Mouse (Mus musculus): ENCODE measurements around the gene Styxl1. TPM values are rescaled to one million over a fixed set of nuclear protein-coding genes. Genes with fewer than 3 reads are reported as not detected.

Styxl1 gene
- total RNA-seq, 2 experiments from 2014 or later = not detected

DNA sequence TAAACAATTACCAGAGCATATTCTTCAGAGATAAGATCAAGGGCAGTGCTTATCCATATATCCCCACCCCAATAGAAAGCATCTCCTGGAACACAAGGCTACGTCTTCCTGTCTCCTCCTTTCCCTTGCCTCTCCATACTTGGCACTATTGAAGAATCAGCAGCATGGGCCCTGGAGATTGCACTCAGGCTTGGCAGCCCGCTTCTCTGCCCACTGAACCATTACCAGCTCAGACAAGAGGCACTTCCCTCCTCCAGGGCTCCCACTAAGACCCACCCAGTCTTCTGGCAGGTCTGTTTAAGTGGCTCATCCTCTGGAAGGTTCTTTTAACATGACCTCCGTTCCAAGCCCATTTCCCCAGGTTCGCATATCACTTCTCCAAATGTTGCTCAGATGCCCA, 1.6 kb downstream of the Styxl1 start:
- intact Hi-C loops (cut with DNase I) = loop anchor here (5.0 kb wide), 1 partner anchor 379 kb away; no protein-coding TSS in a partner anchor
- no peak for DNase-seq

DNA sequence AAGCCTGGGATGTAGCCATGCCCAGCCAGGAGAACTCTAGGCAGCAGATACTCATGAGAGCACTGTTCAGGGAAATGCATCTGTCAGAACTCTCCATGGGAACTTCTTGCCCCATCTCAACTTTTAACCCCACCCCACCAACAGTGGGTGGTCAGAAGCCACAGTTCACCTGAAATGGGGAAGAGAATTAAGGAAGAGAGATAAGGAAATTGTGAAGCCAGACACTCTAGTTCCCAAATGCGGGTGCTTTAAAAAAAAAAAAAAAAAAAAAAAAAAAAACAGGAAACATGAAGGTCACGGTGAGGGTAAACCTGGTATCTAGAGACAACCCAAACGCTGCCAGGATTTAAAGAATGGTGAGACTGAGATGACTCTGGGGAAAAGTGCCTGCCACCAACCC, 5.7 kb downstream of the Styxl1 start:
- DNase-seq = no peak
- intact Hi-C loops (cut with DNase I) = no loop called here

- DNase-seq = no peak
- intact Hi-C loops (cut with DNase I) = loop anchor here (5.0 kb wide), 1 partner anchor 363 kb away; no protein-coding TSS in a partner anchor
Measured at GRCm38 (mm10) chr5:135764971-135765370, 13.2 kb downstream of the Styxl1 start.

DNA sequence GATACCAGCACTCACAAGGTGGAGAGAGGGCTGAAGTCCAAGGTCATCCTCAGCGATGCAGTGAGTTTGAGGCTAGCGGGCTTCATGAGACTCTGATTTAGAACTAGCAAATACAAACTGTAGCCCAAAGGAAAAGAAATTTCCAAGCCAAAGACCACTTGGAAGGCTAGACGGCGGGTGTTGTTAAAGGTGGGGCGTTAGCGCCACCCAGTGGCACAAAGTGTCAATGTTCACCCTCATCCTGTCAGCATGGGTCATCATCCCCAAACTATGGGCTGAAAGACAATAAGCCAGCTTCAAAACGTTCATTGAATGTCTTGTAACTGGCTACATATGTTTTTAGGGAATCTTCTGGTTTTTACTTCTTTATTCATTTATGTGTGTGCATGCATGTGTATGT, 14.7 kb downstream of the Styxl1 start:
- peak; percentile 78 to 89 for DNase-seq
- intact Hi-C loops (cut with DNase I) = loop anchor here (1.0 to 5.0 kb wide), 3 partner anchors 133 to 361 kb away; no protein-coding TSS in a partner anchor

DNA sequence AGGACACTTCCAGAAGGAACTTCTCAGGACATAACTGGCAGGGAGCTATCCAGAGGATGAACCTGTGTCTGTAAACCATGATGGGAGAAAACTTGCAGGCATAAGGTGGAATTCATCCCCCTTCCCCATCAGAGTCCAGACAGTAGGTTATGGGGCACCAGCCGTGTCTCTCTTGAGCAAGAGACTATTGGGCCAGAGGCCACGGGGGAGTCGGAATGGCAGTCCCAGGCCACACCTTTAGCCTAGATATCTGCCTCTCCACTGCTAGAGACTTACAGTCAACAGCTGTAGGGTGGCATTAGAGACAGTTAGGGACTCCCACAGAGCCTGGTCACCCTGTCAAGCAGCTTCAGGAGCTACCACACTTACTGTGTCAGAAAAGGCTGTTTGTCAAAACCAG, 16.3 kb downstream of the Styxl1 start:
- intact Hi-C loops (cut with DNase I) = loop anchor here (2.0 to 5.0 kb wide), 2 partner anchors 131 to 360 kb away; no protein-coding TSS in a partner anchor

GRCm38 (mm10) chr5:135751595-135751994, 26.6 kb downstream of the Styxl1 start:
- intact Hi-C loops (cut with DNase I) = no loop called here
- no peak for DNase-seq

More for the DNA sequence above, 16.3 kb downstream of the Styxl1 start:
- DNase-seq = no peak

GRCm38 (mm10) chr5:135751041-135751440, 27.1 kb downstream of the Styxl1 start:
- DNase-seq = no peak
- intact Hi-C loops (cut with DNase I) = no loop called here

GRCm38 (mm10) chr5:135744742-135745141, 33.4 kb downstream of the Styxl1 start:
- intact Hi-C loops (cut with DNase I) = loop anchor here (1.0 to 5.0 kb wide), 3 partner anchors 34 to 112 kb away; partner anchors contain the start of genes Mdh2, Rhbdd2 and Styxl1
- no peak for DNase-seq

DNA sequence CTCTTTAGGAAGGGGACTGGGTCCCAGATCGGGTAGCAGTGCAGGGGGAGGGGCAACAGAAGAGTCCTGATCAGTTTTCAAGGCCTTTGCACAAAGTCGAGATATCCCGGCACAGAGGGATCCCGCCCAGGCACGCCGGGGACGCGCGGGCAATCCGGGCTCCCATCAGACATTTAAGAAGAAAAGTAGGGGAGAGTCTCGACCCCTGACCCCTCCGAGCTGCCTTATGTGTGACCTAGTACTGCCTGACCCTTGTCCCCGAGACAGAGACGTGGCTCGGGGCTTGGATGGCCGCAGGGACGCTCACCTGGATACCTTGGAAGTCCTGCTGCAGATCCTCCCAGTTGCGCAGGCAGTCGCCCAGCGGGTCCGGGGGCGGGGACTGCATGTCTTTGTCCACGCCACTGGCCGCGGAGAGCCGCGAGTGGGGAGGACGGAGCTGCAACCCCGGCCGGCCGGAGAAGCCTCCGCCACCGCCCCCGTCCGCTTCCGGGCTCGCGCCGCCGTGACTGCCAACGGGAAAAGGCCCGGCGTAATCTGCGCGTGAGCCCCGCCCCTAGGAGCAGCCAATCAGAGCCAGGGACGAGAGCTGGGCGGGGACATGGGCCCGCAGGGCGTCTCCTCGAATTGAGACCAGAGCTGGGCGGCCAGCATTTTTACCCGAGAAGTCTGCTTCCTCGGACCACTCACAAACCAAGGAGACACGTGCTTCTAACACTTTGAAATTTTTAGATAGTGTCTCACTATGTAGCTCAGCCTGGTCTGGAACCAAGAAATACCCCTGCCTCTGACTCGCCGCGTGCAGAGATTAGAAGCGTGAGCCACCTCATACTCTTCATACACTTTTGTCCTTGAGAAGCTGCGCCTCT, 34.2 kb downstream of the Styxl1 start, which contains the start of gene Tmem120a:
Gene Tmem120a, minus strand, starts transcription at position 708 of the 869 bp plus-strand sequence.
- peak; percentile 98 for DNase-seq

DNA sequence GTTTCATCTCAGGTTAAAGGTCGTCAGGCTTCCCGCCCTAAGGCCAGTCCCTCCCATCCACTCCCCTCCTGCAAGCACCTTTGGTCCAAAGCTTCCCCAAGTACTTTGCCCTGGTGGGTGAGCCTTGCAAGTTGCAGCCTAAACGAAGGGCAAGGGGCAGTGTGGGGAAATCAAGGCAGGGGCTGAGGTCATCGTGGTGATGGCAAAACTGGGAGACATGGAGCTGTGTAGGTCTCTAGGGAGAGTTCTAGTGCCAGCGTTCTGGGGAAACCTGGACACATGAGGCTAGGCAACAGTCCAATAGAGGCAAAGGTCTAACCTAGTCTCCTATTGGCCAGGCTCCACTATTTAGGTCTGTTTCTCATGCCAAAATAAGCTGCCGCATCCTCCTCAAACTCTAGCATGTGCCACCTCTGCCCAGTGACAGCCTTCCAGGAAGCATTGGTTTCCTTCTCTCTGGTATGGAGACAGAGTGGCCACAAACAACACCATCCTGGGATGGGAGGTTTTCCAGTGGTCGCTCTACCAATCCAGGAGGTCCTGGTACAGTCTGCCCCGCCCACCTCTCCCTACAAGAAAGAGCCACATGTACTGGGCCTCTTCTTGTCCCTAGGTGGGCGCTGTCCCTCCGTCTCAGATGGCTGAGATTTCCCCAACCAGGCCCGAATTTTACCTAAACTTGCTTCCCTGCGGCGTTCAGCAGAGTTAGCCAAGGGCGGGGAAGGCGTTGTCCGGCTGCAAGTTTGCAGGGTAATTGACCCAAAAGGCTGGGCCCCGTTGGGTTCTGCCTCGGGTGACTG, 35.0 kb downstream of the Styxl1 start:
- peak in 1 of 2 experiments; percentile 48 for DNase-seq
- intact Hi-C loops (cut with DNase I) = loop anchor here (5.0 kb wide), 1 partner anchor 56 kb away; no protein-coding TSS in a partner anchor

More for the DNA sequence above, 34.2 kb downstream of the Styxl1 start, which contains the start of gene Tmem120a:
- intact Hi-C loops (cut with DNase I) = loop anchor here (1.0 to 5.0 kb wide), 3 partner anchors 34 to 111 kb away; partner anchors contain the start of genes Mdh2, Rhbdd2 and Styxl1

GRCm38 (mm10) chr5:135742156-135742555, 36.0 kb downstream of the Styxl1 start:
- intact Hi-C loops (cut with DNase I) = loop anchor here (5.0 kb wide), 1 partner anchor 55 kb away; no protein-coding TSS in a partner anchor
- DNase-seq = no peak

GRCm38 (mm10) chr5:135738266-135738665, 39.9 kb downstream of the Styxl1 start:
- intact Hi-C loops (cut with DNase I) = no loop called here

DNA sequence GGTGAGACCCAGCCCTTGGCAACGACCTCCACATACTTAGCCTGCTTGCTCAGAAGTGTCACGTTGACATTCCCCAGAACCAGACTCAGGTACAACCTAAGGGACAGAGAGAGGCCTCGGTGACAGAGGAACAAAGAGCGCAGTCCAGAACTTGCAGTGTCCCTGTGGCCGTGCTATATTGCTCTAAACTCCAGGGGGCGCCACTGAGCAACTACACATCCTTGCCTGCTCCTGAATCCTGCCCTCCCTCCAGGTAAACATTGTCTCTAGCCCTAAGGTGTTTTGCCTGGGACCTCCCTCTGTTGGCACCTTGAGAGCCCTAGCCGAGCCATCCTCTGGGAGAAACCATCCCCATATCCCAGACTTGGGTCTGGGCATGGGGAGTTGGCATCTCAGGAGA, 41.0 kb downstream of the Styxl1 start:
- DNase-seq = no peak
- intact Hi-C loops (cut with DNase I) = no loop called here

More at GRCm38 (mm10) chr5:135738266-135738665, 39.9 kb downstream of the Styxl1 start:
- DNase-seq = no peak

DNA sequence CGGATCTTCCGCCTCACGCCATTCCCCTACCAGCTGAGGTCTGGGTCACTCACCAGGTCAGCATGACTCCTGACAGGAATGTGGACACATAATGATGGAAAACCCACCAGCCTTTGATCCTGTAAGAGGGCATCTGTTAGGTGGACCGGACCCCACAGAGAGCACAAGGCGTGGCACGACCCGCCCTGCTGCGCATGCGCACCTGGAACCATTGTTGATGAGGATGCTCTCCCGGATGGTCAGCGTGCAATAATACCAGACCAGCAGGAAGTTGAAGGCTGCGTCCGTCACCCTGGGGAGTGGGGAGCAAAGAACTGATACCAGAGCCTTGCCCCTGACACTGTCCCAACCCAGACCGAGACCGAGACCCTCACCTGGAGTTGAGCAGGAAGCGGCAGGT, 41.6 kb downstream of the Styxl1 start:
- no peak for DNase-seq
- intact Hi-C loops (cut with DNase I) = no loop called here

GRCm38 (mm10) chr5:135735741-135736140, 42.4 kb downstream of the Styxl1 start:
- intact Hi-C loops (cut with DNase I) = no loop called here
- no peak for DNase-seq

DNA sequence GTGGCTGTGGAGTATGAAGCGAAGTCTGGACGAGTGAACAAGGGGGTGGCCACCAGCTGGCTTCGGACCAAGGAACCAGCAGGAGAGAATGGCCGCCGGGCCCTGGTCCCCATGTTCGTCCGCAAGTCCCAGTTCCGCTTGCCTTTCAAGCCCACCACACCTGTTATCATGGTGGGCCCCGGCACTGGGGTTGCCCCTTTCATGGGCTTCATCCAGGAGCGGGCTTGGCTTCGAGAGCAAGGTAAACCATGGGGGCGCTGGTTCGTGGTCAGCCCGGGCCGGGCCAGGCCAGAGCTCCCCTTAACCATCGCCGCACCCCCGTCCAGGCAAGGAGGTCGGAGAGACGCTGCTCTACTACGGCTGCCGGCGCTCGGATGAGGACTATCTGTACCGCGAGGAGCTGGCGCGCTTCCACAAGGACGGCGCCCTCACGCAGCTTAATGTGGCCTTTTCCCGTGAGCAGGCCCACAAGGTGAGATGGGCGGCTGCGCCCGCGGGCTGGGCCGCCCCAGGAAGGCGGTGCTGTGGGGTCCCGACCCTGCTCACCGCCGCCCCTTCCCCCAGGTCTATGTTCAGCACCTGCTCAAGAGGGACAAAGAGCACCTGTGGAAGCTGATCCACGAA, 44.0 kb downstream of the Styxl1 start:
- intact Hi-C loops (cut with DNase I) = no loop called here
- DNase-seq = no peak

DNA sequence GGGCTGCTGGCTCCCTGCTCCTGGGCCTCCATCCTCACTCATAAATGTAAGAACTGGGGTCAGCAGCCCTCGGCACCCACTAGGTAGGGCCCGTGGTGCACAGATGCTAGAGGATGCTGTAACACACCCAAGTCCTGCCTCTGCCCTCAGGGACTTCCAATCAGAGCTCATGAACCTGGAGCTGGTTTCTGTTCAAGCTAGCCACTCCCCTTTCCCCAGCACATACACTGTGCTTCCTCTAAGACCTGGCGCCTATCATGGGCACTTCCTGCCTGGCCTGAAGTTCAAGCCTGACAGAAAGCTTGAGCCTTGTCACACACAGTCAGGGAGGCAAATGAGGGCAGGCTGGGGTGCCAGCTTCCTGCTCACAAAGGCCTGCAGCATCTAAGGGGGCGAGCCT, 45.1 kb downstream of the Styxl1 start:
- no peak for DNase-seq
- intact Hi-C loops (cut with DNase I) = no loop called here

DNA sequence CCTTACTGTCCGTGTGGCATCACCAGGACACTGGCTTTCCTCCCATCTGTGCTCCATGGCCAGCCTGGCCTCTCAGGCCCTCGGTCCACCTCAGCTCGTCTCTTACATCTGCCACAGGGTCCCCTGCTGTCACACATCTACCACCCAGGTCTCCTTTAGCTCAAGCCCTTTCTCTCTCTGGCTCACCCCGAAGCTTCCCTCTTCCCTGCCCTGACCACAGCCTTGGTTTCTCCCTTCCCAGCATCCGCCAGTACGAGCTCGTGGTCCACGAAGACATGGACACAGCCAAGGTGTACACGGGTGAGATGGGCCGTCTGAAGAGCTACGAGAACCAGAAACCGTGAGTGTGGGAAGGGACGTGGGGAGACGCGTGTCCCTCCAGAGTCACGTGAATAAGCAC, 46.9 kb downstream of the Styxl1 start:
- intact Hi-C loops (cut with DNase I) = no loop called here

DNA sequence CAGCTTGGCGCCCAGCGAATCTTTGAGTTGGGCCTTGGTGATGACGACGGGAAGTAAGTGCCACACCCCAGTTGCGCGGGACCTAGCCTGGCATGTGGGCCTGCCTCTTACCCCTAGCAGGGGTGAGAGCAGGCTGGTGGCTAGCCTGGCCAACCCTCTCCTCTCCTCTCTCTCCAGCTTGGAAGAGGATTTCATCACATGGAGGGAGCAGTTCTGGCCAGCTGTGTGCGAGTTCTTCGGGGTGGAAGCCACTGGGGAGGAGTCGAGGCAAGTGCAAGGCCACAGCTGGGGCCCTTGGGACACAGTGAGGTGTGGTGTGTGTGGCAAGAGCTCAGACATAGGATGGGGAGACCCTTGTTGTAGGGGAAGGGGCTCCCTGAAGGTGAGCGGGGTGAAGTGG, 47.3 kb downstream of the Styxl1 start:
- DNase-seq = no peak
- intact Hi-C loops (cut with DNase I) = no loop called here

More for the DNA sequence above, 46.9 kb downstream of the Styxl1 start:
- no peak for DNase-seq

GRCm38 (mm10) chr5:135730278-135730677, 47.9 kb downstream of the Styxl1 start:
- intact Hi-C loops (cut with DNase I) = no loop called here
- no peak for DNase-seq

All from heart, postnatal 10 days (tissue).